Mouse (Mus musculus): ENCODE data around the gene Inava.

Inava gene

GRCm38 (mm10) chr1:136231596-136231995 is 2.5 kb downstream of the Inava start:
- DNase-seq (ENCODE audit: low spot score): no peak

GRCm38 (mm10) chr1:136230201-136230600 is 3.9 kb downstream of the Inava start:
- no peak for DNase-seq (ENCODE audit: low spot score)

GRCm38 (mm10) chr1:136229040-136229373 is 5.1 kb downstream of the Inava start:
- no peak for DNase-seq (ENCODE audit: low spot score)

- DNase-seq (ENCODE audit: low spot score): no peak
Measured at GRCm38 (mm10) chr1:136228328-136229039, 5.6 kb downstream of the Inava start.

- no peak for DNase-seq (ENCODE audit: low spot score)
Measured at GRCm38 (mm10) chr1:136227870-136228269, 6.2 kb downstream of the Inava start.

GRCm38 (mm10) chr1:136226626-136227025 is 7.4 kb downstream of the Inava start:
- no peak for DNase-seq (ENCODE audit: low spot score)

GRCm38 (mm10) chr1:136225846-136226245 is 8.2 kb downstream of the Inava start:
- DNase-seq (ENCODE audit: low spot score): no peak

GRCm38 (mm10) chr1:136223758-136224342 is 10.2 kb downstream of the Inava start:
- DNase-seq (ENCODE audit: low spot score): no peak

GRCm38 (mm10) chr1:136222386-136222785 is 11.7 kb downstream of the Inava start:
- DNase-seq (ENCODE audit: low spot score): no peak

GRCm38 (mm10) chr1:136220037-136220871 is 13.8 kb downstream of the Inava start:
- no peak for DNase-seq (ENCODE audit: low spot score)

GRCm38 (mm10) chr1:136214304-136214703 is 19.8 kb downstream of the Inava start:
- no peak for DNase-seq (ENCODE audit: low spot score)

GRCm38 (mm10) chr1:136212803-136213202 is 21.3 kb downstream of the Inava start, which contains the start of gene Mroh3:
TSS of gene Mroh3 (minus strand) at chr1:136212828.
- DNase-seq (ENCODE audit: low spot score): no peak

GRCm38 (mm10) chr1:136190033-136190432 is 44.0 kb downstream of the Inava start:
- DNase-seq (ENCODE audit: low spot score): no peak

- DNase-seq (ENCODE audit: low spot score): no peak
Measured at GRCm38 (mm10) chr1:136179511-136180001, 54.5 kb downstream of the Inava start.

- DNase-seq (ENCODE audit: low spot score): no peak
Measured at GRCm38 (mm10) chr1:136178741-136179140, 55.3 kb downstream of the Inava start.

- no peak for DNase-seq (ENCODE audit: low spot score)
Measured at GRCm38 (mm10) chr1:136177085-136177484, 57.0 kb downstream of the Inava start.

GRCm38 (mm10) chr1:136175183-136175582 is 58.9 kb downstream of the Inava start:
- DNase-seq (ENCODE audit: low spot score): peak; percentile 48

- peak; percentile 39 for DNase-seq (ENCODE audit: low spot score)
Measured at GRCm38 (mm10) chr1:136174101-136174606, 59.9 kb downstream of the Inava start.

- no peak for DNase-seq (ENCODE audit: low spot score)
Measured at GRCm38 (mm10) chr1:136172696-136173095, 61.4 kb downstream of the Inava start.

- no peak for DNase-seq (ENCODE audit: low spot score)
Measured at GRCm38 (mm10) chr1:136170109-136170508, 64.0 kb downstream of the Inava start.

- DNase-seq (ENCODE audit: low spot score): no peak
Measured at GRCm38 (mm10) chr1:136167657-136168056, 66.4 kb downstream of the Inava start.

GRCm38 (mm10) chr1:136165436-136165835 is 68.6 kb downstream of the Inava start:
- DNase-seq (ENCODE audit: low spot score): no peak
